Mouse (Mus musculus) adrenal gland, postnatal 36 days (tissue): ENCODE data around the gene St8sia1. TPM values are rescaled to one million over a fixed set of nuclear protein-coding genes. Genes with fewer than 3 reads are reported as not detected.

ENCODE experiments used
- DNase-seq, 2 experiments: peaks; one replicate each; pipeline ENCODE4 v3.0.0; 2021; ENCODE audit warnings: mixed read lengths in 1 of 2
- total RNA-seq, 2 experiments: library from RNA; stranded (reverse); gene quantifications; 2 replicates each; pipeline ENCODE4 v1.2.3; 2021

St8sia1 gene
- total RNA-seq, 2 experiments from 2014 or later = 0.40 to 1.3 TPM

GRCm38 (mm10) chr6:142823008-142823787 lies 141.1 kb downstream of the St8sia1 start:
- no peak for DNase-seq

- DNase-seq = no peak
These were observed 145.9 kb downstream of the St8sia1 start for GRCm38 (mm10) chr6:142818306-142818705.

- no peak for DNase-seq
These were observed 148.7 kb downstream of the St8sia1 start for GRCm38 (mm10) chr6:142815513-142815912.

- DNase-seq = peak; percentile 80 to 84
These were observed 149.7 kb downstream of the St8sia1 start for GRCm38 (mm10) chr6:142814495-142814921.

- no peak for DNase-seq
These were observed 150.2 kb downstream of the St8sia1 start for GRCm38 (mm10) chr6:142814011-142814410.

- no peak for DNase-seq
These were observed 151.3 kb downstream of the St8sia1 start for GRCm38 (mm10) chr6:142812969-142813368.

- DNase-seq = no peak
These were observed 154.0 kb downstream of the St8sia1 start for GRCm38 (mm10) chr6:142810239-142810638.

GRCm38 (mm10) chr6:142809373-142810098 lies 154.7 kb downstream of the St8sia1 start:
- no peak for DNase-seq

- DNase-seq = no peak
These were observed 157.9 kb downstream of the St8sia1 start for GRCm38 (mm10) chr6:142806326-142806725.

GRCm38 (mm10) chr6:142804402-142804801 lies 159.8 kb downstream of the St8sia1 start, which contains the start of gene Sult6b2:
Gene Sult6b2 (minus strand): TSS chr6:142804502.
- no peak for DNase-seq

GRCm38 (mm10) chr6:142802617-142803525 lies 161.4 kb downstream of the St8sia1 start:
- no peak for DNase-seq

- DNase-seq = no peak
These were observed 162.6 kb downstream of the St8sia1 start for GRCm38 (mm10) chr6:142801687-142802086.

GRCm38 (mm10) chr6:142799704-142800374 lies 164.4 kb downstream of the St8sia1 start:
- DNase-seq = no peak

GRCm38 (mm10) chr6:142798837-142799236 lies 165.4 kb downstream of the St8sia1 start:
- no peak for DNase-seq

GRCm38 (mm10) chr6:142797996-142798395 lies 166.3 kb downstream of the St8sia1 start:
- DNase-seq = no peak

GRCm38 (mm10) chr6:142795655-142796441 lies 168.4 kb downstream of the St8sia1 start:
- no peak for DNase-seq

GRCm38 (mm10) chr6:142795087-142795486 lies 169.2 kb downstream of the St8sia1 start:
- no peak for DNase-seq

- no peak for DNase-seq
These were observed 170.8 kb downstream of the St8sia1 start for GRCm38 (mm10) chr6:142793468-142793867.

GRCm38 (mm10) chr6:142792241-142792968 lies 171.8 kb downstream of the St8sia1 start:
- DNase-seq = no peak

- no peak for DNase-seq
These were observed 174.5 kb downstream of the St8sia1 start for GRCm38 (mm10) chr6:142789736-142790135.
